Mouse (Mus musculus) liver, postnatal 0 days (tissue): ENCODE measurements around the gene Sdc3.

ENCODE experiments used
- CTCF ChIP-seq: sonication (generic); IDR thresholded peaks from 2 replicates; pipeline ENCODE4 v1.5.1; 2016; ENCODE audit warnings: antibody characterized with exemption, low read depth
- EP300 ChIP-seq: IDR thresholded peaks from 2 replicates; pipeline ENCODE4 v1.6.1; 2016; ENCODE audit warnings: antibody characterized with exemption, low read depth, mild to moderate bottlenecking

DNA sequence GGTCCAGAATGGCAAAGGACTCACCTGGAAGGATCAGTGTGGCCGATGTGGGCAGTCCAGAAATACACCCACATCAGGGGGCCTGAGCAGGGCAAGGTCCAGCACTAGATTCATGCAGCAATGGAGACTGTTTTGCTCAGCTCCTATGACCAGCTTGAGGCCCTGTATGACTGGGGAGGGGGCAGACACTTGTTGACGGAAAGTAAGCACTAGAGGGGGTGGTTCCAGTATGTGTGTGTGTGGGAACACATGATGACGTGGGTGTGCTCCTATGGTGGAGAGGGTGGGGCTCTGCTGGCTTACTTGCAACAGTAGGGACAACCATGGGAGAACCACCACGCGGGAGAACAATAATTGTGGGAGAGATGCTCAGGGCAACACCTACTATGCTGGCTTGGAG, 70.2 kb downstream of the Sdc3 start:
- no peak for TF ChIP-seq CTCF
- no peak for TF ChIP-seq EP300
